ENCODE assay signal across 13 mouse cellular contexts in genomic region chr7:28815230-28815629, GRCm38 (mm10). TPM values are rescaled to one million over a fixed set of nuclear protein-coding genes. Genes with fewer than 3 reads are reported as not detected.
DNase-seq lines count a peak whose midpoint lies in the region; ATAC-seq and TF ChIP-seq lines count a peak whose summit lies in the region.
"Had no signal": no experiment of that assay in that cellular context is flagged by ENCODE, and none has a peak within 500 bp of the region (broad histone marks: within the 10 kb centered on the region; RNA-seq: fewer than 3 reads in every experiment).

No protein-coding gene starts in this region.

- no peak for TF ChIP-seq CTCF in heart, adult 2 months (IDR thresholded peaks at IDR 0.05)
- TF ChIP-seq CTCF in liver, embryonic 14.5 days (IDR thresholded peaks at IDR 0.05; ENCODE audit: low read depth) = no peak
- TF ChIP-seq CTCF in liver, postnatal 0 days (IDR thresholded peaks at IDR 0.05; ENCODE audit: low read depth) = no peak
- no peak for TF ChIP-seq CTCF in intestine, postnatal 0 days (IDR thresholded peaks at IDR 0.05; ENCODE audit: low read depth)

- no peak overlapping the region for H3K27ac ChIP-seq in heart, embryonic 12.5 days (ENCODE audit: poor library complexity, severe bottlenecking)
- H3K27ac ChIP-seq in heart, adult 2 months = no peak overlapping the region
- H3K27ac ChIP-seq in liver, embryonic 14.5 days = no peak overlapping the region
- H3K27ac ChIP-seq in liver, postnatal 0 days (ENCODE audit: low read depth) = no peak overlapping the region
- no peak overlapping the region for H3K27ac ChIP-seq in ES-E14 (ENCODE audit: insufficient read depth, low read depth, low read length, poor library complexity, severe bottlenecking)
- H3K27ac ChIP-seq in intestine, postnatal 0 days (ENCODE audit: low read depth, low read length) = 0 out of 2 replicates have a peak overlapping the region, but pooled peaks have one; percentile 16

- in situ Hi-C loops in ES-E14 (cut with MboI; ENCODE audit: low sequenced_read_pairs in 2 of 2, unreplicated experiment in 2 of 2) = no loop called here

- no peak for TF ChIP-seq EP300 in heart, adult 2 months (IDR thresholded peaks at IDR 0.05; ENCODE audit: insufficient read depth, low read depth, low read length)
- TF ChIP-seq EP300 in liver, embryonic 14.5 days (IDR thresholded peaks at IDR 0.05; ENCODE audit: low read depth) = no peak
- no peak for TF ChIP-seq EP300 in liver, postnatal 0 days (IDR thresholded peaks at IDR 0.05; ENCODE audit: low read depth)

- DNase-seq in heart, adult 2 months = no peak
- no peak for DNase-seq in liver, embryonic 14.5 days (ENCODE audit: low read depth in 3 of 3, low spot score in 3 of 3)
- DNase-seq in liver, postnatal 0 days = no peak
- no peak for DNase-seq in ES-E14 (ENCODE audit: low read depth, low spot score)
- DNase-seq in left cerebral cortex, adult 18-20 months (ENCODE audit: low spot score in 2 of 2) = no peak
- DNase-seq in frontal cortex, adult 2 months (ENCODE audit: extremely low spot score in 1 of 2, low spot score in 1 of 2) = no peak
- DNase-seq: cerebellum, adult 18-20 months; kidney, adult 8-10 months; lung, postnatal 36 days; thymus, adult 18-20 months had no signal

- intact Hi-C loops in heart, adult 2 months (cut with DNase I) = no loop called here

- H3K79me2 ChIP-seq in heart, adult 2 months (replicated peaks; ENCODE audit: control insufficient read depth, insufficient read depth, low read length) = no peaks in the 10 kb centered on the region

- H3K4me1 ChIP-seq in heart, embryonic 12.5 days (replicated peaks) = peaks cover 79% of the 10 kb centered on the region
- peaks cover 34% of the 10 kb centered on the region for H3K4me1 ChIP-seq in heart, adult 2 months (ENCODE audit: control insufficient read depth, insufficient read depth, low read length)
- peaks cover 16 to 28% of the 10 kb centered on the region in 2 experiments for H3K4me1 ChIP-seq in liver, embryonic 14.5 days (replicated peaks; ENCODE audit: control insufficient read depth in 2 of 2, insufficient read depth in 2 of 2, low read length in 1 of 2)
- H3K4me1 ChIP-seq in liver, postnatal 0 days (ENCODE audit: insufficient read depth) = peaks cover 39% of the 10 kb centered on the region
- H3K4me1 ChIP-seq in ES-E14 (ENCODE audit: control insufficient read depth in 2 of 2, insufficient read depth in 2 of 2, low read length in 2 of 2, poor library complexity in 1 of 2) = peaks cover 1 to 22% of the 10 kb centered on the region in 2 experiments; a peak in 3 of 4 replicates
- peaks cover 5% of the 10 kb centered on the region; the same call in 1 of the 2 replicates for H3K4me1 ChIP-seq in intestine, postnatal 0 days (replicated peaks; ENCODE audit: control insufficient read depth, insufficient read depth, low read length)

- H3K4me2 ChIP-seq in heart, embryonic 12.5 days = no peak overlapping the region
- H3K4me2 ChIP-seq in liver, embryonic 14.5 days (ENCODE audit: low read depth) = peak overlapping the region; percentile 6; the same call in 1 of the 2 replicates
- no peak overlapping the region for H3K4me2 ChIP-seq in liver, postnatal 0 days (ENCODE audit: low read depth, low read length)
- H3K4me2 ChIP-seq in intestine, postnatal 0 days (replicated peaks; ENCODE audit: low read depth) = no peak overlapping the region

- no peak overlapping the region for H3K4me3 ChIP-seq in heart, embryonic 12.5 days
- no peak overlapping the region for H3K4me3 ChIP-seq in heart, adult 2 months
- H3K4me3 ChIP-seq in liver, embryonic 14.5 days (ENCODE audit: insufficient read depth in 1 of 2, low read depth in 2 of 2, low read length in 2 of 2) = no peak overlapping the region
- no peak overlapping the region for H3K4me3 ChIP-seq in liver, postnatal 0 days (ENCODE audit: low read depth, low read length)
- no peak overlapping the region for H3K4me3 ChIP-seq in ES-E14 (ENCODE audit: insufficient read depth in 1 of 2, low read depth in 1 of 2, low read length in 2 of 2, poor library complexity in 1 of 2, severe bottlenecking in 1 of 2)
- no peak overlapping the region for H3K4me3 ChIP-seq in intestine, postnatal 0 days (ENCODE audit: low read depth, low read length)

- no peaks in the 10 kb centered on the region for H3K27me3 ChIP-seq in heart, embryonic 12.5 days (replicated peaks)
- H3K27me3 ChIP-seq in heart, adult 2 months (ENCODE audit: control insufficient read depth, insufficient read depth, low read length) = no peaks in the 10 kb centered on the region
- no peaks in the 10 kb centered on the region for H3K27me3 ChIP-seq in liver, embryonic 14.5 days (ENCODE audit: control insufficient read depth, insufficient read depth, low read length)
- H3K27me3 ChIP-seq in liver, postnatal 0 days (ENCODE audit: insufficient read depth, low read length) = no peaks in the 10 kb centered on the region
- H3K27me3 ChIP-seq in intestine, postnatal 0 days (replicated peaks; ENCODE audit: control insufficient read depth, insufficient read depth, low read length) = no peaks in the 10 kb centered on the region
- H3K27me3 ChIP-seq: Patski had no signal

- peaks cover 81% of the 10 kb centered on the region for H3K36me3 ChIP-seq in heart, embryonic 12.5 days
- H3K36me3 ChIP-seq in heart, adult 2 months (ENCODE audit: control insufficient read depth, insufficient read depth, low read length) = peaks cover 65% of the 10 kb centered on the region
- H3K36me3 ChIP-seq in liver, embryonic 14.5 days (replicated peaks; ENCODE audit: control insufficient read depth, insufficient read depth, low read depth) = peaks cover 83% of the 10 kb centered on the region
- peaks cover 72% of the 10 kb centered on the region for H3K36me3 ChIP-seq in liver, postnatal 0 days (replicated peaks; ENCODE audit: insufficient read depth, low read length)
- H3K36me3 ChIP-seq in ES-E14 (ENCODE audit: control insufficient read depth, insufficient read depth, low read length, poor library complexity, severe bottlenecking) = peaks cover 79% of the 10 kb centered on the region
- H3K36me3 ChIP-seq in intestine, postnatal 0 days (ENCODE audit: control insufficient read depth, insufficient read depth) = peaks cover 72% of the 10 kb centered on the region

- no peaks in the 10 kb centered on the region for H3K9me3 ChIP-seq in heart, embryonic 12.5 days (replicated peaks)
- no peaks in the 10 kb centered on the region for H3K9me3 ChIP-seq in liver, embryonic 14.5 days (ENCODE audit: control insufficient read depth, low read length)
- H3K9me3 ChIP-seq in liver, postnatal 0 days (ENCODE audit: low read length) = no peaks in the 10 kb centered on the region
- H3K9me3 ChIP-seq in ES-E14 (ENCODE audit: control insufficient read depth, insufficient read depth, low read depth, low read length) = no peaks in the 10 kb centered on the region
- no peaks in the 10 kb centered on the region for H3K9me3 ChIP-seq in intestine, postnatal 0 days (ENCODE audit: control insufficient read depth)

- TF ChIP-seq POLR2A in heart, adult 2 months (IDR thresholded peaks at IDR 0.05; ENCODE audit: insufficient read depth, low read depth, low read length) = no peak

- ATAC-seq in heart, embryonic 12.5 days (ENCODE audit: insufficient number of reproducible peaks, low FRiP score) = no peak
- ATAC-seq in liver, embryonic 14.5 days (ENCODE audit: insufficient read depth) = no peak
- ATAC-seq in liver, postnatal 0 days = no peak
- no peak for ATAC-seq in intestine, postnatal 0 days
- ATAC-seq: Patski had no signal

- peak overlapping the region; percentile 13; the same call in 1 of the 2 replicates for H3K9ac ChIP-seq in heart, embryonic 12.5 days
- no peak overlapping the region for H3K9ac ChIP-seq in heart, adult 2 months (ENCODE audit: low read depth, low read length)
- H3K9ac ChIP-seq in liver, embryonic 14.5 days (replicated peaks) = no peak overlapping the region
- H3K9ac ChIP-seq in liver, postnatal 0 days (replicated peaks) = no peak overlapping the region
- H3K9ac ChIP-seq in ES-E14 (ENCODE audit: insufficient read depth, low read depth, low read length, poor library complexity, severe bottlenecking) = 0 out of 2 replicates have a peak overlapping the region, but pooled peaks have one; percentile 0
- H3K9ac ChIP-seq in intestine, postnatal 0 days (ENCODE audit: low read depth, low read length) = no peak overlapping the region

- WGBS in heart, embryonic 12.5 days = 93% methylated on average over 9 of the region's 9 CpGs
- WGBS in heart, adult 2 months = 78% methylated on average over 9 of the region's 9 CpGs
- 87% methylated on average over 9 of the region's 9 CpGs for WGBS in liver, embryonic 14.5 days (ENCODE audit: insufficient replicate concordance)
- WGBS in liver, postnatal 0 days (ENCODE audit: insufficient replicate concordance) = 89% methylated on average over 9 of the region's 9 CpGs
- 86% methylated on average over 9 of the region's 9 CpGs for WGBS in intestine, postnatal 0 days

RNA-seq across cellular contexts. Expression of gene Hnrnpl, which starts 6.9 kb away (rescaled TPM):
- 218 and 232 TPM in 2 replicates for polyA plus RNA-seq in heart, embryonic 12.5 days (2016; fragmentation: Nextera tagmentation; extraction: Ambion mirVana)
- total RNA-seq in heart, adult 2 months (2021) = 100 to 1,000 TPM; 192 to 206 TPM
- 208 and 348 TPM in 2 replicates for polyA plus RNA-seq in heart, adult 2 months (2012; rRNA removed)
- 110 and 138 TPM in 2 replicates for polyA plus RNA-seq in liver, embryonic 14.5 days (2012; rRNA removed)
- 83.1 and 91.3 TPM in 2 replicates for polyA plus RNA-seq in liver, embryonic 14.5 days (2014; fragmentation: Nextera tagmentation; extraction: Ambion mirVana)
- polyA plus RNA-seq in liver, postnatal 0 days (2015; fragmentation: Nextera tagmentation; extraction: Ambion mirVana) = 82.0 and 88.6 TPM in 2 replicates
- total RNA-seq in ES-E14 (2012; rRNA removed) = 464 and 530 TPM in 2 replicates
- polyA plus RNA-seq in intestine, postnatal 0 days (2015; fragmentation: Nextera tagmentation; extraction: Ambion mirVana) = 144 and 152 TPM in 2 replicates
- total RNA-seq in left cerebral cortex, adult 18-20 months (2021) = 100 to 1,000 TPM; 427 to 456 TPM
- polyA plus RNA-seq in frontal cortex, adult 2 months (2012; rRNA removed) = 391 and 418 TPM in 2 replicates

RNA-seq across cellular contexts. Expression of gene Ech1, which starts 9.8 kb away (rescaled TPM):
- 137 and 142 TPM in 2 replicates for polyA plus RNA-seq in heart, embryonic 12.5 days (2016; fragmentation: Nextera tagmentation; extraction: Ambion mirVana)
- total RNA-seq in heart, adult 2 months (2021) = 1,000 to 10,000 TPM; 1,826 to 2,229 TPM
- polyA plus RNA-seq in heart, adult 2 months (2012; rRNA removed) = 2,087 and 2,697 TPM in 2 replicates
- polyA plus RNA-seq in liver, embryonic 14.5 days (2012; rRNA removed) = 62.4 and 62.7 TPM in 2 replicates
- polyA plus RNA-seq in liver, embryonic 14.5 days (2014; fragmentation: Nextera tagmentation; extraction: Ambion mirVana) = 92.5 and 97.4 TPM in 2 replicates
- polyA plus RNA-seq in liver, postnatal 0 days (2015; fragmentation: Nextera tagmentation; extraction: Ambion mirVana) = 534 and 566 TPM in 2 replicates
- 64.1 and 75.6 TPM in 2 replicates for total RNA-seq in ES-E14 (2012; rRNA removed)
- 402 and 426 TPM in 2 replicates for polyA plus RNA-seq in intestine, postnatal 0 days (2015; fragmentation: Nextera tagmentation; extraction: Ambion mirVana)
- total RNA-seq in left cerebral cortex, adult 18-20 months (2021) = 10 to 100 TPM; 53.5 to 56.6 TPM
- 93.7 and 106 TPM in 2 replicates for polyA plus RNA-seq in frontal cortex, adult 2 months (2012; rRNA removed)

RNA-seq across cellular contexts. Expression of gene Lgals4, which starts 18.4 kb away (rescaled TPM):
- 4.2 and 4.4 TPM in 2 replicates for polyA plus RNA-seq in heart, embryonic 12.5 days (2016; fragmentation: Nextera tagmentation; extraction: Ambion mirVana)
- 10 to 100 TPM; 18.5 to 27.6 TPM for total RNA-seq in heart, adult 2 months (2021)
- polyA plus RNA-seq in heart, adult 2 months (2012; rRNA removed) = 63.6 and 121 TPM in 2 replicates
- 2.3 and 3.3 TPM in 2 replicates for polyA plus RNA-seq in liver, embryonic 14.5 days (2012; rRNA removed)
- 0.98 and 1.1 TPM in 2 replicates for polyA plus RNA-seq in liver, embryonic 14.5 days (2014; fragmentation: Nextera tagmentation; extraction: Ambion mirVana)
- polyA plus RNA-seq in liver, postnatal 0 days (2015; fragmentation: Nextera tagmentation; extraction: Ambion mirVana) = 19.5 and 21.3 TPM in 2 replicates
- total RNA-seq in ES-E14 (2012; rRNA removed) = 5.5 and 9.6 TPM in 2 replicates
- 2,376 and 2,464 TPM in 2 replicates for polyA plus RNA-seq in intestine, postnatal 0 days (2015; fragmentation: Nextera tagmentation; extraction: Ambion mirVana)
- 1 to 10 TPM; 1.9 to 2.4 TPM for total RNA-seq in left cerebral cortex, adult 18-20 months (2021)
- 10.7 and 13.4 TPM in 2 replicates for polyA plus RNA-seq in frontal cortex, adult 2 months (2012; rRNA removed)

RNA-seq across cellular contexts. Expression of gene Rinl, which starts 26.5 kb away (rescaled TPM):
- 2.7 and 2.8 TPM in 2 replicates for polyA plus RNA-seq in heart, embryonic 12.5 days (2016; fragmentation: Nextera tagmentation; extraction: Ambion mirVana)
- 1 to 10 TPM; 1.3 to 2.0 TPM for total RNA-seq in heart, adult 2 months (2021)
- 3.2 and 3.3 TPM in 2 replicates for polyA plus RNA-seq in heart, adult 2 months (2012; rRNA removed)
- polyA plus RNA-seq in liver, embryonic 14.5 days (2012; rRNA removed) = 4.3 and 4.7 TPM in 2 replicates
- polyA plus RNA-seq in liver, embryonic 14.5 days (2014; fragmentation: Nextera tagmentation; extraction: Ambion mirVana) = 4.0 and 4.8 TPM in 2 replicates
- 7.2 and 7.6 TPM in 2 replicates for polyA plus RNA-seq in liver, postnatal 0 days (2015; fragmentation: Nextera tagmentation; extraction: Ambion mirVana)
- total RNA-seq in ES-E14 (2012; rRNA removed) = 17.2 and 18.9 TPM in 2 replicates
- 1.6 and 2.2 TPM in 2 replicates for polyA plus RNA-seq in intestine, postnatal 0 days (2015; fragmentation: Nextera tagmentation; extraction: Ambion mirVana)
- 1 to 10 TPM; 2.1 to 3.9 TPM for total RNA-seq in left cerebral cortex, adult 18-20 months (2021)
- 1.7 and 2.4 TPM in 2 replicates for polyA plus RNA-seq in frontal cortex, adult 2 months (2012; rRNA removed)

RNA-seq across cellular contexts. Expression of gene Nfkbib, which starts 47.9 kb away (rescaled TPM):
- 30.0 and 32.1 TPM in 2 replicates for polyA plus RNA-seq in heart, embryonic 12.5 days (2016; fragmentation: Nextera tagmentation; extraction: Ambion mirVana)
- 10 to 100 TPM; 25.1 to 31.6 TPM for total RNA-seq in heart, adult 2 months (2021)
- 18.7 and 27.8 TPM in 2 replicates for polyA plus RNA-seq in heart, adult 2 months (2012; rRNA removed)
- polyA plus RNA-seq in liver, embryonic 14.5 days (2012; rRNA removed) = 15.0 and 19.7 TPM in 2 replicates
- 27.0 and 29.6 TPM in 2 replicates for polyA plus RNA-seq in liver, embryonic 14.5 days (2014; fragmentation: Nextera tagmentation; extraction: Ambion mirVana)
- polyA plus RNA-seq in liver, postnatal 0 days (2015; fragmentation: Nextera tagmentation; extraction: Ambion mirVana) = 25.1 and 26.9 TPM in 2 replicates
- 17.7 and 20.1 TPM in 2 replicates for total RNA-seq in ES-E14 (2012; rRNA removed)
- 33.1 and 33.2 TPM in 2 replicates for polyA plus RNA-seq in intestine, postnatal 0 days (2015; fragmentation: Nextera tagmentation; extraction: Ambion mirVana)
- total RNA-seq in left cerebral cortex, adult 18-20 months (2021) = 10 to 100 TPM; 35.0 to 38.6 TPM
- polyA plus RNA-seq in frontal cortex, adult 2 months (2012; rRNA removed) = 30.1 and 34.9 TPM in 2 replicates

Comparison
In these comparisons a context has a peak if more than half of its experiments do, and no peak if none do; other contexts are left out.
1. H3K9ac ChIP-seq: peak in heart, embryonic 12.5 days (single experiment) and ES-E14 (single experiment); none in heart, adult 2 months (single experiment), liver, embryonic 14.5 days (single experiment), liver, postnatal 0 days (single experiment) and intestine, postnatal 0 days (single experiment).
2. RNA of gene Lgals4, which starts 18.4 kb away (polyA plus RNA-seq): 2,376 to 2,464 TPM in intestine, postnatal 0 days; 63.6 to 121 TPM in heart, adult 2 months, 19.5 to 21.3 TPM in liver, postnatal 0 days, 10.7 to 13.4 TPM in frontal cortex, adult 2 months, 4.2 to 4.4 TPM in heart, embryonic 12.5 days and 0.98 to 3.3 TPM in liver, embryonic 14.5 days; every median in the first group is over 10 times any median in the second.